Mouse (Mus musculus): ENCODE measurements around the gene Esyt2.

- TF ChIP-seq CTCF (IDR thresholded peaks at IDR 0.05; ENCODE audit: low read depth), result no peak
- no peak for TF ChIP-seq EP300 (IDR thresholded peaks at IDR 0.05; ENCODE audit: low read depth)
These were observed 45.2 kb downstream of the Esyt2 start for GRCm38 (mm10) chr12:116326159-116326558.
